Mouse (Mus musculus) heart, embryonic 16.5 days (tissue): ENCODE results near the gene Aebp2. TPM values are rescaled to one million over a fixed set of nuclear protein-coding genes. Genes with fewer than 3 reads are reported as not detected.

ENCODE experiments used
- ATAC-seq: fragments of 200-750 bp; cut with Nextera tagmentation; replicated peaks from 2 replicates; pipeline ENCODE4 v1.8.0; 2017; ENCODE audit warnings: moderate number of reproducible peaks; ENCODE audit not compliant: insufficient read depth, low FRiP score; ENCODE audit errors: extremely low read depth
- H3K27ac ChIP-seq: fragments of 300-500 bp; sonication (generic); 2 replicates; pipeline ENCODE4 v1.5.1; 2014; ENCODE audit warnings: mild to moderate bottlenecking, low read length, control low read depth, moderate library complexity
- H3K27me3 ChIP-seq: fragments of 300-500 bp; sonication (generic); 2 replicates; pipeline ENCODE4 v1.6.1; 2014; ENCODE audit warnings: low read length, mixed read lengths; ENCODE audit not compliant: control insufficient read depth, insufficient read depth
- H3K36me3 ChIP-seq: fragments of 300-500 bp; sonication (generic); 2 replicates; pipeline ENCODE4 v1.6.1; 2014; ENCODE audit not compliant: control insufficient read depth, insufficient read depth
- H3K4me1 ChIP-seq: fragments of 300-500 bp; sonication (generic); 2 replicates; pipeline ENCODE4 v1.6.1; 2014; ENCODE audit warnings: low read length, mixed read lengths; ENCODE audit not compliant: control insufficient read depth, insufficient read depth
- H3K4me2 ChIP-seq: fragments of 300-500 bp; sonication (generic); 2 replicates; pipeline ENCODE4 v1.6.1; 2014; ENCODE audit warnings: low read depth, mild to moderate bottlenecking, control low read depth, low read length
- H3K4me3 ChIP-seq: fragments of 300-500 bp; sonication (generic); 2 replicates; pipeline ENCODE4 v1.5.1; 2014; ENCODE audit warnings: mild to moderate bottlenecking, control low read depth, low read length
- H3K9ac ChIP-seq: fragments of 300-500 bp; sonication (generic); 2 replicates; pipeline ENCODE4 v1.6.1; 2014; ENCODE audit warnings: low read length, control low read depth
- H3K9me3 ChIP-seq: fragments of 300-500 bp; sonication (generic); replicated peaks from 2 replicates; pipeline ENCODE4 v1.6.1; 2016; ENCODE audit warnings: low read length; ENCODE audit not compliant: control insufficient read depth
- WGBS: fragments of 180-500 bp; shearing (Covaris S2); extraction: QIAGEN DNeasy Blood & Tissue Kit; methylation state at CpG from one replicate; pipeline ENCODE4 v1.1.7; 2014; 5-methylcytosine and 5-hydroxymethylcytosine counted together
- polyA plus RNA-seq: library from polyadenylated mRNA; unstranded; fragments of >200 nt; fragmentation: Nextera tagmentation; extraction: Ambion mirVana; gene quantifications from 2 replicates; pipeline ENCODE4 v1.2.1, GENCODE M21; 2015

Gene Aebp2
- polyA plus RNA-seq, 1 experiment from 2014 or later, result 9.0 TPM

- no peak overlapping the region for H3K4me3 ChIP-seq
- H3K4me2 ChIP-seq, result no peak overlapping the region
- no peak for ATAC-seq
- WGBS, result 73% methylated on average over 12 of the region's 12 CpGs
- no peaks in the 10 kb centered on the region for H3K36me3 ChIP-seq
- H3K9ac ChIP-seq, result no peak overlapping the region
- no peaks in the 10 kb centered on the region for H3K4me1 ChIP-seq
- H3K9me3 ChIP-seq, result 0 out of 2 replicates have a peak, but pooled peaks cover 5% of the 10 kb centered on the region
- no peak overlapping the region for H3K27ac ChIP-seq
- no peaks in the 10 kb centered on the region for H3K27me3 ChIP-seq
Measured at GRCm38 (mm10) chr6:140696192-140696879, 73.9 kb downstream of the Aebp2 start.

GRCm38 (mm10) chr6:140697994-140698393 is 75.5 kb downstream of the Aebp2 start:
- no peak for ATAC-seq
- Histone ChIP-seq H3K27me3 (no peaks in the 10 kb centered on the region; the same call in 1 of the 2 replicates), H3K4me2 (no peak overlapping the region), H3K4me1 (no peaks in the 10 kb centered on the region), H3K36me3 (no peaks in the 10 kb centered on the region), H3K27ac (no peak overlapping the region), H3K9ac (no peak overlapping the region), H3K9me3 (0 out of 2 replicates have a peak, but pooled peaks cover 5% of the 10 kb centered on the region), H3K4me3 (no peak overlapping the region)
- WGBS, result 86% methylated on average over 11 of the region's 11 CpGs

- 84% methylated on average over 1 of the region's 1 CpGs for WGBS
- no peaks in the 10 kb centered on the region for H3K4me1 ChIP-seq
- ATAC-seq, result no peak
Measured at GRCm38 (mm10) chr6:140698596-140698995, 76.1 kb downstream of the Aebp2 start.

GRCm38 (mm10) chr6:140701259-140701658 is 78.8 kb downstream of the Aebp2 start:
- no peaks in the 10 kb centered on the region for H3K36me3 ChIP-seq
- no peaks in the 10 kb centered on the region for H3K4me1 ChIP-seq
- no peak overlapping the region for H3K27ac ChIP-seq
- H3K9me3 ChIP-seq, result peaks cover 4% of the 10 kb centered on the region
- ATAC-seq, result no peak
- WGBS, result 82% methylated on average over 6 of the region's 6 CpGs
- H3K4me2 ChIP-seq, result no peak overlapping the region
- no peak overlapping the region for H3K4me3 ChIP-seq
- no peak overlapping the region for H3K9ac ChIP-seq
- no peaks in the 10 kb centered on the region; the same call in 1 of the 2 replicates for H3K27me3 ChIP-seq

More at GRCm38 (mm10) chr6:140698596-140698995, 76.1 kb downstream of the Aebp2 start:
- Histone ChIP-seq H3K27ac (no peak overlapping the region), H3K9me3 (0 out of 2 replicates have a peak, but pooled peaks cover 1% of the 10 kb centered on the region), H3K4me2 (no peak overlapping the region), H3K27me3 (no peaks in the 10 kb centered on the region; the same call in 1 of the 2 replicates), H3K36me3 (no peaks in the 10 kb centered on the region), H3K4me3 (no peak overlapping the region), H3K9ac (no peak overlapping the region)

GRCm38 (mm10) chr6:140705132-140705531 is 82.7 kb downstream of the Aebp2 start:
- WGBS, result 92% methylated on average over 10 of the region's 10 CpGs
- no peaks in the 10 kb centered on the region; the same call in 1 of the 2 replicates for H3K4me1 ChIP-seq
- H3K27ac ChIP-seq, result no peak overlapping the region
- ATAC-seq, result no peak
- H3K9me3 ChIP-seq, result peaks cover 4% of the 10 kb centered on the region
- no peak overlapping the region for H3K4me3 ChIP-seq
- H3K4me2 ChIP-seq, result no peak overlapping the region
- H3K27me3 ChIP-seq, result no peaks in the 10 kb centered on the region; the same call in 1 of the 2 replicates
- H3K36me3 ChIP-seq, result no peaks in the 10 kb centered on the region
- H3K9ac ChIP-seq, result no peak overlapping the region

GRCm38 (mm10) chr6:140706056-140706455 is 83.6 kb downstream of the Aebp2 start:
- H3K9ac ChIP-seq, result no peak overlapping the region
- no peaks in the 10 kb centered on the region; the same call in 1 of the 2 replicates for H3K27me3 ChIP-seq
- no peak overlapping the region for H3K4me3 ChIP-seq
- no peaks in the 10 kb centered on the region for H3K36me3 ChIP-seq
- peaks cover 4% of the 10 kb centered on the region for H3K9me3 ChIP-seq
- H3K4me2 ChIP-seq, result no peak overlapping the region
- whole genome bisulfite sequencing, result 94% methylated on average over 5 of the region's 5 CpGs
- H3K27ac ChIP-seq, result no peak overlapping the region
- no peak for ATAC-seq
- no peaks in the 10 kb centered on the region; the same call in 1 of the 2 replicates for H3K4me1 ChIP-seq

GRCm38 (mm10) chr6:140708059-140708458 is 85.6 kb downstream of the Aebp2 start:
- H3K36me3 ChIP-seq, result no peaks in the 10 kb centered on the region
- no peak overlapping the region for H3K27ac ChIP-seq
- no peak for ATAC-seq
- H3K4me2 ChIP-seq, result no peak overlapping the region
- no peaks in the 10 kb centered on the region for H3K27me3 ChIP-seq
- 64% methylated on average over 10 of the region's 10 CpGs for WGBS
- H3K4me1 ChIP-seq, result no peaks in the 10 kb centered on the region; the same call in 1 of the 2 replicates
- H3K4me3 ChIP-seq, result no peak overlapping the region
- peaks cover 4% of the 10 kb centered on the region for H3K9me3 ChIP-seq
- no peak overlapping the region for H3K9ac ChIP-seq

- Histone ChIP-seq H3K27ac (no peak overlapping the region), H3K36me3 (no peaks in the 10 kb centered on the region), H3K4me1 (no peaks in the 10 kb centered on the region; the same call in 1 of the 2 replicates), H3K9ac (no peak overlapping the region), H3K9me3 (peaks cover 4% of the 10 kb centered on the region), H3K27me3 (no peaks in the 10 kb centered on the region), H3K4me3 (no peak overlapping the region), H3K4me2 (no peak overlapping the region)
- no peak for ATAC-seq
- 81% methylated on average over 6 of the region's 6 CpGs for WGBS
Measured at GRCm38 (mm10) chr6:140709415-140710107, 87.1 kb downstream of the Aebp2 start.

GRCm38 (mm10) chr6:140712754-140713153 is 90.3 kb downstream of the Aebp2 start:
- Histone ChIP-seq H3K9ac (no peak overlapping the region), H3K4me1 (0 out of 2 replicates have a peak, but pooled peaks cover 2% of the 10 kb centered on the region), H3K9me3 (no peaks in the 10 kb centered on the region), H3K4me2 (no peak overlapping the region), H3K36me3 (no peaks in the 10 kb centered on the region), H3K27ac (no peak overlapping the region), H3K27me3 (no peaks in the 10 kb centered on the region), H3K4me3 (no peak overlapping the region)
- ATAC-seq, result no peak
- WGBS, result 7% methylated on average over 11 of the region's 11 CpGs
